Mouse (Mus musculus) limb, embryonic 14.5 days (tissue): ENCODE results near the gene Gmfg. TPM values are rescaled to one million over a fixed set of nuclear protein-coding genes. Genes with fewer than 3 reads are reported as not detected.

Experiments used
- ATAC-seq: fragments of 200-750 bp; cut with Nextera tagmentation; 2 replicates; pipeline ENCODE4 v1.8.0; 2017; ENCODE audit warnings: low read depth, moderate number of reproducible peaks, moderate TSS enrichment; ENCODE audit not compliant: low FRiP score
- DNase-seq: peaks from one replicate; pipeline ENCODE4 v3.0.0-alpha.2; 2015; ENCODE audit warnings: low spot score
- H3K27ac ChIP-seq: fragments of 300-500 bp; sonication (generic); replicated peaks from 2 replicates; pipeline ENCODE4 v1.5.1; 2014; ENCODE audit warnings: low read depth, mild to moderate bottlenecking, low read length, moderate library complexity, mixed read lengths
- H3K27me3 ChIP-seq: fragments of 300-500 bp; sonication (generic); 2 replicates; pipeline ENCODE4 v1.6.1; 2014; ENCODE audit warnings: low read length, mixed read lengths; ENCODE audit not compliant: control insufficient read depth, insufficient read depth
- H3K36me3 ChIP-seq: fragments of 300-500 bp; sonication (generic); 2 replicates; pipeline ENCODE4 v1.6.1; 2014; ENCODE audit warnings: mild to moderate bottlenecking, low read length, moderate library complexity, mixed read lengths; ENCODE audit not compliant: control insufficient read depth, insufficient read depth
- H3K4me1 ChIP-seq: fragments of 300-500 bp; sonication (generic); 2 replicates; pipeline ENCODE4 v1.6.1; 2014; ENCODE audit warnings: antibody characterized with exemption, low read length, mixed read lengths; ENCODE audit not compliant: control insufficient read depth, insufficient read depth
- H3K4me2 ChIP-seq: fragments of 300-500 bp; sonication (generic); replicated peaks from 2 replicates; pipeline ENCODE4 v1.6.1; 2014; ENCODE audit warnings: low read depth, mild to moderate bottlenecking, low read length, moderate library complexity; ENCODE audit not compliant: severe bottlenecking
- H3K4me3 ChIP-seq: fragments of 300-500 bp; sonication (generic); replicated peaks from 2 replicates; pipeline ENCODE4 v1.5.1; 2014; ENCODE audit warnings: low read length
- H3K9ac ChIP-seq: fragments of 300-500 bp; sonication (generic); 2 replicates; pipeline ENCODE4 v1.6.1; 2014; ENCODE audit warnings: mild to moderate bottlenecking, low read depth, low read length, moderate library complexity; ENCODE audit not compliant: severe bottlenecking
- H3K9me3 ChIP-seq: fragments of 300-500 bp; sonication (generic); 2 replicates; pipeline ENCODE4 v1.6.1; 2016; ENCODE audit warnings: low read length; ENCODE audit not compliant: control insufficient read depth
- POLR2A ChIP-seq: fragments of 200-500 bp; IDR thresholded peaks from 2 replicates; pipeline ENCODE4 v1.8.0; 2012; ENCODE audit warnings: inconsistent platforms, mild to moderate bottlenecking, moderate library complexity, borderline replicate concordance; ENCODE audit not compliant: insufficient read depth, insufficient read length; ENCODE audit errors: extremely low read depth
- WGBS: fragments of 180-500 bp; shearing (Covaris S2); extraction: QIAGEN DNeasy Blood & Tissue Kit; methylation state at CpG from one replicate; pipeline ENCODE4 v1.1.7; 2014; 5-methylcytosine and 5-hydroxymethylcytosine counted together
- polyA plus RNA-seq, 2 experiments: library from polyadenylated mRNA; depleted of rRNA in 1 of 2; stranded (reverse) in 1 of 2; unstranded in 1 of 2; fragments of >200 nt; fragmentation: Nextera tagmentation in 1 of 2; extraction: Ambion mirVana in 1 of 2; gene quantifications; 2 replicates each; pipeline versions ENCODE4 v1.2.1 to v1.2.3; 2012 to 2014

Gene Gmfg
- polyA plus RNA-seq, 2 experiments, result 12.7 to 19.4 TPM

DNA sequence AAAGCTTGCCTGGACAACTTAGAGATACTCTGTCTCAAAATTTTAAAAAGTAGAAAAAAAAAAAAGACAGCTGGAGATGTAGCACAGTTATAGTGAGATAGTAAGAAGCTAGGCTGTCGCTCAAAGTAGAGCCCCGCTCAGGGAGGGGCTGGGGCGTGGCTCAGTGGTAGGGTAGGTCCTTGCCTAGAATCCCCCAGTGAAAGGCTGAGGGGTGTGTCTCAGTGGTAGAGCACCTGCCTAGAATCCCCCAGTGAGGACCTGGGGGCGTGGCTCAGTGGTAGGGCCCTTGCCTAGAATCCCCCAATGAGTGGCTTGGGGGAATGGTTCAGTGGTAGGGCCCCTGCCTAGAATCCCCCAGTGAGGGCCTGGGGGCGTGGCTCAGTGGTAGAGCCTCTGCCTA lies 23.1 kb downstream of the Gmfg start:
- Histone ChIP-seq H3K36me3 (peaks cover 63% of the 10 kb centered on the region), H3K9ac (no peak overlapping the region), H3K4me1 (no peaks in the 10 kb centered on the region), H3K4me3 (no peak overlapping the region), H3K27ac (no peak overlapping the region), H3K4me2 (no peak overlapping the region), H3K9me3 (no peaks in the 10 kb centered on the region), H3K27me3 (no peaks in the 10 kb centered on the region)
- 87% methylated on average over 5 of the region's 5 CpGs for WGBS
- ATAC-seq (no peak), DNase-seq (no peak)
- no peak for TF ChIP-seq POLR2A

DNA sequence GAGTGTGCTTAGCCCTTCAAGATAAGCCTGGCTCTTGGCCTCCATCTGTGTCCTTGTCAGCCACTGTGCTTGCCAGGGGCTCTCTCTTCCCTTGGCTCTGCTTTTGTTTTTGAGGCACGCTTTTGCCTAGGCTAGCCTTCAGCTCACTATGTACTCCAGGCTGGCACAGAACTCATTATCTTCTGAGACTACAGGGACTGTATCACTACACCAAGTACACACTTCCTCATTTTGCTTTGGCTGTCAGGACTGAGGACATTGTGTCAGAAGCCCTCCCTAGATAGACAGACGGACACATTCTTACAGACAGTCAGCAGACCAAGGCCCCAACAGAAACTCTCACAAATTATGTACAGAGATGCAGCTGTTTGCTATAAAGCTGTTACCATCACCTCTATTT lies 25.5 kb downstream of the Gmfg start:
- H3K27ac ChIP-seq, result no peak overlapping the region
- no peak for ATAC-seq
- H3K36me3 ChIP-seq, result peaks cover 52% of the 10 kb centered on the region
- no peak for TF ChIP-seq POLR2A
- WGBS, result 87% methylated on average over 2 of the region's 2 CpGs
- no peak overlapping the region for H3K4me2 ChIP-seq
- H3K9ac ChIP-seq, result no peak overlapping the region
- no peak overlapping the region for H3K4me3 ChIP-seq
- H3K4me1 ChIP-seq, result peaks cover 8% of the 10 kb centered on the region
- 0 out of 2 replicates have a peak, but pooled peaks cover 7% of the 10 kb centered on the region for H3K27me3 ChIP-seq
- no peaks in the 10 kb centered on the region for H3K9me3 ChIP-seq
- DNase-seq, result no peak

DNA sequence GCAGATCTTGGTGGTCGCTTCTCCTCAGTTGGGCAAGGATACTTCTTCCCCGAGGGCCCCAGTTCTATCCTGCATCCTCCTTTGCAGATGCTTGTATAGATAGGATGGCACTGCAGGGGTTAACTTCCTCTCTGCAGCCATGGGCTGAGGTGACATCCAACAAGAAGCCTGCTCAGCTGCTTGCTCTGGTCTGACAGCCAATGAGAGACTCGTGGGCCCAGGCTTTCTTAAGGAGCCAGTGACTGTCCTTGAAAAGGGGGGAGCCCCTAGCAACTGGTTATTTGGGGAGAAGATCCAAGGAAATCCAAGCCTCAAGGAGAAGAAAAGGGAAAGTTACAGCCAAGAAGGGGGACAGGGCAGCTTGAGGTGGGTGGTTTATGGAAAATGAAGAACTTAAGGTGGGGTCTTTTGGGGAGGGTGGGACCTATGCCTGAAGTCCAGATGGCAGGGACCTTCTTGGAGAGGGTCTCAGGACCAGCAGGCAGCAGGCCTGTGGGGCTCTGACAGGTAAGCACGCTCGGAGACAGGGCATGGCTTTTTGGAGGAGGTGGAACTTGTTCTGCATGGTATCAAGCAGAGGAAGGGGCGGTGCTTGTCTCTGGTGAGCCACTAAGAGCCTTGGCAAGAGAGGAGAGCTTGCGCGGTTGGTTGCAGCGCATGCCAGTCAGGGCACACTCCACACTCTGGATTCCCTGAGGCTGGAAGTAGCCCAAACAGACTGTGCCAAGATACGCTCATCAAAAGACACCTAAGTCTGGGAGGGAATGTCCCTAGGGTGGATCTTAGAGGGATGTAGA lies 27.4 kb downstream of the Gmfg start:
- H3K4me3 ChIP-seq, result no peak overlapping the region
- peaks cover 9% of the 10 kb centered on the region for H3K4me1 ChIP-seq
- peak; percentile 51; the same call in 1 of the 2 replicates for ATAC-seq
- 0 out of 2 replicates have a peak, but pooled peaks cover 7% of the 10 kb centered on the region for H3K27me3 ChIP-seq
- no peaks in the 10 kb centered on the region for H3K9me3 ChIP-seq
- DNase-seq, result peak; percentile 53
- 56% methylated on average over 10 of the region's 10 CpGs for WGBS
- peaks cover 35% of the 10 kb centered on the region for H3K36me3 ChIP-seq
- H3K9ac ChIP-seq, result no peak overlapping the region
- TF ChIP-seq POLR2A, result no peak
- no peak overlapping the region for H3K4me2 ChIP-seq
- H3K27ac ChIP-seq, result no peak overlapping the region

DNA sequence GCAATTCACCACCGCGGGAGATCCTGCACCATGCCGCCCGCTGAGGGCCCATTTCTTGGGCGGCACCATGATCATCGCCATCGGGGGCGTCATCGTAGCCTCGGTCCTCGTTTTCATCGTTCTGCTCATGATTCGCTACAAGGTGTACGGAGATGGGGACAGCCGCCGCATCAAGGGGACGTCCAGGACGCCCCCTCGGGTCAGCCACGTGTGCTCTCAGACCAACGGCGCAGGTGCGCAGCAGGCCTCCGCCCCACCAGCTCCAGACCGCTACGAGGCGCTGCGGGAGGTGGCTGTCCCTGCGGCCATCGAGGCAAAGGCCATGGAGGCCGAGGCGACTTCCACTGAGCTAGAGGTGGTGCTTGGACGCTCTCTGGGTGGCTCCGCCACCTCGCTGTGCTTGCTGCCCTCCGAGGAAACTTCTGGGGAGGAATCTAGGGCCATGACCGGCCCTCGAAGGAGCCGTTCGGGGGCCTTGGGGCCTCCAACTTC lies 29.5 kb downstream of the Gmfg start:
- peaks cover 9% of the 10 kb centered on the region for H3K4me1 ChIP-seq
- H3K27ac ChIP-seq, result no peak overlapping the region
- peak overlapping the region; percentile 46 for H3K4me3 ChIP-seq
- H3K4me2 ChIP-seq, result peak overlapping the region; percentile 84
- ATAC-seq (no peak), DNase-seq (no peak)
- peak overlapping the region; percentile 56 for H3K9ac ChIP-seq
- H3K36me3 ChIP-seq, result peaks cover 16% of the 10 kb centered on the region
- no peaks in the 10 kb centered on the region for H3K9me3 ChIP-seq
- H3K27me3 ChIP-seq, result 0 out of 2 replicates have a peak, but pooled peaks cover 7% of the 10 kb centered on the region
- TF ChIP-seq POLR2A, result no peak
- 24% methylated on average over 39 of the region's 40 CpGs for WGBS

DNA sequence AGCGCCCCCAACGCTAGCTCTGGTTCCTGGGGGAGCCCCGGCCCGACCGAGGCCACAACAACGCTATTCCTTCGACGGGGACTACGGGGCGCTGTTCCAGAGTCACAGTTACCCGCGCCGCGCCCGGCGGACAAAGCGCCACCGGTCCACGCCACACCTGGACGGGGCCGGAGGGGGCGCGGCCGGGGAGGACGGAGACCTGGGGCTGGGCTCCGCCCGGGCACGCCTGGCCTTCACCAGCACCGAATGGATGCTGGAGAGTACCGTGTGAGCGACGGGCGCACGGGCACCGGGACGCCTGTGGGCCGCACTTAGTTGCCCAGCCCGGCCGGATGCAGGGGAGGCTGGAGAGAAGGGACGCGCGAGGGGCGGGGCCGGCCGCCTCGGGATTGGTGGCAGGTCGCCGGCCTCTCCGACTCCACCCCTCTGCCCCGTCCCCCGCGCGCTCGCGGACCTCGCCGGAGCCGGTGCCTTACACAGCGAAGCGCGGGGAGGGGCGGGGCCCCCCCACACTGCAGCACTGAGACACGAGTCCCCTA lies 30.0 kb downstream of the Gmfg start:
- Histone ChIP-seq H3K9me3 (no peaks in the 10 kb centered on the region), H3K27me3 (0 out of 2 replicates have a peak, but pooled peaks cover 7% of the 10 kb centered on the region), H3K4me2 (peak overlapping the region; percentile 84), H3K27ac (no peak overlapping the region), H3K4me1 (peaks cover 9% of the 10 kb centered on the region), H3K9ac (peak overlapping the region; percentile 56), H3K4me3 (peak overlapping the region; percentile 46), H3K36me3 (peaks cover 11% of the 10 kb centered on the region)
- peak; percentile 61 for ATAC-seq
- no peak for TF ChIP-seq POLR2A
- 1% methylated on average over 47 of the region's 63 CpGs for WGBS
- DNase-seq, result peak; percentile 36
